Mouse (Mus musculus) stomach, embryonic 15.5 days (tissue): Measurements from ENCODE around the gene Hes7. TPM values are rescaled to one million over a fixed set of nuclear protein-coding genes. Genes with fewer than 3 reads are reported as not detected.

Source experiments
- ATAC-seq: fragments of 200-750 bp; cut with Nextera tagmentation; 2 replicates; pipeline ENCODE4 v1.8.0; 2017; ENCODE audit warnings: low read depth, moderate number of reproducible peaks, moderate TSS enrichment; ENCODE audit not compliant: insufficient read depth, low FRiP score
- H3K27ac ChIP-seq: fragments of 300-500 bp; sonication (generic); 2 replicates; pipeline ENCODE4 v1.5.1; 2015; ENCODE audit warnings: mild to moderate bottlenecking, inconsistent platforms
- H3K27me3 ChIP-seq: fragments of 300-500 bp; sonication (generic); replicated peaks from 2 replicates; pipeline ENCODE4 v1.6.1; 2015; ENCODE audit warnings: inconsistent platforms
- H3K36me3 ChIP-seq: fragments of 300-500 bp; sonication (generic); 2 replicates; pipeline ENCODE4 v1.6.1; 2015; ENCODE audit warnings: inconsistent platforms
- H3K4me1 ChIP-seq: fragments of 300-500 bp; sonication (generic); 2 replicates; pipeline ENCODE4 v1.6.1; 2015; ENCODE audit warnings: inconsistent platforms
- H3K4me2 ChIP-seq: fragments of 300-500 bp; sonication (generic); 2 replicates; pipeline ENCODE4 v1.6.1; 2015; ENCODE audit warnings: mild to moderate bottlenecking, inconsistent platforms
- H3K4me3 ChIP-seq: fragments of 300-500 bp; sonication (generic); replicated peaks from 2 replicates; pipeline ENCODE4 v1.5.1; 2015; ENCODE audit warnings: inconsistent platforms
- H3K9ac ChIP-seq: fragments of 300-500 bp; sonication (generic); 2 replicates; pipeline ENCODE4 v1.6.1; 2015; ENCODE audit warnings: inconsistent platforms
- H3K9me3 ChIP-seq: fragments of 300-500 bp; sonication (generic); 2 replicates; pipeline ENCODE4 v1.6.1; 2016; ENCODE audit warnings: inconsistent platforms
- WGBS: fragments of 180-500 bp; shearing (Covaris S2); methylation state at CpG from one replicate; pipeline ENCODE4 v1.1.7; 2015; 5-methylcytosine and 5-hydroxymethylcytosine counted together
- polyA plus RNA-seq: library from polyadenylated mRNA; unstranded; fragments of >200 nt; fragmentation: Nextera tagmentation; extraction: Ambion mirVana; gene quantifications from 2 replicates; pipeline ENCODE4 v1.2.1, GENCODE M21; 2015

The Hes7 gene
- polyA plus RNA-seq, 1 experiment from 2014 or later = 0.76 TPM

- no peak overlapping the region for H3K27ac ChIP-seq
- ATAC-seq = no peak
Measured at GRCm38 (mm10) chr11:69114018-69114417, 6.2 kb upstream of the Hes7 start.

GRCm38 (mm10) chr11:69114621-69115020, 5.6 kb upstream of the Hes7 start:
- H3K9me3 ChIP-seq = no peaks in the 10 kb centered on the region
- H3K27ac ChIP-seq = no peak overlapping the region
- peaks cover 20% of the 10 kb centered on the region for H3K4me1 ChIP-seq
- WGBS = 81% methylated on average over 3 of the region's 3 CpGs
- no peak overlapping the region for H3K4me2 ChIP-seq
- H3K27me3 ChIP-seq = no peaks in the 10 kb centered on the region
- H3K36me3 ChIP-seq = no peaks in the 10 kb centered on the region
- no peak overlapping the region for H3K4me3 ChIP-seq
- no peak overlapping the region for H3K9ac ChIP-seq
- no peak for ATAC-seq

More at GRCm38 (mm10) chr11:69114018-69114417, 6.2 kb upstream of the Hes7 start:
- H3K9ac ChIP-seq = no peak overlapping the region
- no peak overlapping the region for H3K4me3 ChIP-seq
- 44% methylated on average over 3 of the region's 3 CpGs for WGBS
- H3K4me2 ChIP-seq = no peak overlapping the region
- H3K9me3 ChIP-seq = no peaks in the 10 kb centered on the region
- H3K27me3 ChIP-seq = no peaks in the 10 kb centered on the region
- peaks cover 16% of the 10 kb centered on the region for H3K4me1 ChIP-seq
- peaks cover 3% of the 10 kb centered on the region; the same call in 1 of the 2 replicates for H3K36me3 ChIP-seq

GRCm38 (mm10) chr11:69116843-69117242, 3.4 kb upstream of the Hes7 start:
- Histone ChIP-seq H3K36me3 (no peaks in the 10 kb centered on the region), H3K27ac (no peak overlapping the region), H3K27me3 (no peaks in the 10 kb centered on the region), H3K9ac (no peak overlapping the region), H3K9me3 (no peaks in the 10 kb centered on the region), H3K4me3 (peak overlapping the region; percentile 72; the same call in 1 of the 2 replicates), H3K4me1 (peaks cover 29% of the 10 kb centered on the region), H3K4me2 (peak overlapping the region; percentile 95)
- 44% methylated on average over 5 of the region's 5 CpGs for WGBS
- no peak for ATAC-seq

- Histone ChIP-seq H3K4me1 (peaks cover 30% of the 10 kb centered on the region), H3K9ac (peak overlapping the region; percentile 76), H3K27ac (peak overlapping the region; percentile 91), H3K9me3 (no peaks in the 10 kb centered on the region), H3K27me3 (no peaks in the 10 kb centered on the region), H3K4me3 (peak overlapping the region; percentile 72), H3K36me3 (no peaks in the 10 kb centered on the region), H3K4me2 (peak overlapping the region; percentile 95)
- WGBS = under 1% methylated on average over 44 of the region's 45 CpGs
- peak; percentile 11; the same call in 1 of the 2 replicates for ATAC-seq
Measured at GRCm38 (mm10) chr11:69117737-69118695, 2.2 kb upstream of the Hes7 start.

GRCm38 (mm10) chr11:69118765-69119164, 1.4 kb upstream of the Hes7 start:
- Histone ChIP-seq H3K9ac (no peak overlapping the region), H3K27me3 (no peaks in the 10 kb centered on the region), H3K9me3 (no peaks in the 10 kb centered on the region), H3K4me2 (peak overlapping the region; percentile 95), H3K27ac (peak overlapping the region; percentile 91; the same call in 1 of the 2 replicates), H3K4me1 (peaks cover 32% of the 10 kb centered on the region), H3K36me3 (no peaks in the 10 kb centered on the region), H3K4me3 (peak overlapping the region; percentile 72)
- 0 out of 2 replicates have a peak, but pooled peaks have one; percentile 6 for ATAC-seq
- WGBS = 3% methylated on average over 15 of the region's 15 CpGs

GRCm38 (mm10) chr11:69119446-69120155, 603 bp upstream of the Hes7 start:
- Histone ChIP-seq H3K4me3 (peak overlapping the region; percentile 82), H3K27me3 (no peaks in the 10 kb centered on the region), H3K9ac (no peak overlapping the region), H3K4me1 (peaks cover 32% of the 10 kb centered on the region), H3K36me3 (no peaks in the 10 kb centered on the region), H3K4me2 (peak overlapping the region; percentile 95), H3K9me3 (no peaks in the 10 kb centered on the region), H3K27ac (no peak overlapping the region)
- 46% methylated on average over 14 of the region's 14 CpGs for WGBS
- no peak for ATAC-seq

GRCm38 (mm10) chr11:69121001-69121740, 967 bp downstream of the Hes7 start:
- peak overlapping the region; percentile 95 for H3K4me2 ChIP-seq
- H3K27me3 ChIP-seq = no peaks in the 10 kb centered on the region
- H3K27ac ChIP-seq = peak overlapping the region; percentile 94
- under 1% methylated on average over 33 of the region's 33 CpGs for WGBS
- H3K4me1 ChIP-seq = peaks cover 38% of the 10 kb centered on the region
- ATAC-seq = no peak
- no peaks in the 10 kb centered on the region for H3K9me3 ChIP-seq
- H3K36me3 ChIP-seq = no peaks in the 10 kb centered on the region
- peak overlapping the region; percentile 63; the same call in 1 of the 2 replicates for H3K9ac ChIP-seq
- H3K4me3 ChIP-seq = peak overlapping the region; percentile 82

GRCm38 (mm10) chr11:69121741-69122335, 1.6 kb downstream of the Hes7 start:
- WGBS = under 1% methylated on average over 32 of the region's 32 CpGs
- Histone ChIP-seq H3K27ac (peak overlapping the region; percentile 94), H3K9ac (peak overlapping the region; percentile 63), H3K4me2 (peak overlapping the region; percentile 95), H3K4me1 (peaks cover 39% of the 10 kb centered on the region), H3K9me3 (no peaks in the 10 kb centered on the region), H3K4me3 (peak overlapping the region; percentile 82), H3K27me3 (no peaks in the 10 kb centered on the region), H3K36me3 (no peaks in the 10 kb centered on the region)
- no peak for ATAC-seq

- WGBS = under 1% methylated on average over 66 of the region's 66 CpGs
- Histone ChIP-seq H3K36me3 (no peaks in the 10 kb centered on the region), H3K4me3 (peak within 1 kb of the TSS; percentile 82), H3K9me3 (no peaks in the 10 kb centered on the region), H3K4me2 (peak within 1 kb of the TSS; percentile 95), H3K4me1 (peaks cover 37% of the 10 kb centered on the region), H3K27me3 (no peaks in the 10 kb centered on the region), H3K9ac (peak within 1 kb of the TSS; percentile 63), H3K27ac (peak within 1 kb of the TSS; percentile 94)
- peak; percentile 62 for ATAC-seq
Measured at GRCm38 (mm10) chr11:69122336-69122951, 2.2 kb downstream of the Hes7 start, which contains the start of gene 9130213A22Rik. Gene 9130213A22Rik, minus strand, starts transcription at chr11:69122589.

- peak overlapping the region; percentile 94 for H3K27ac ChIP-seq
- H3K9me3 ChIP-seq = no peaks in the 10 kb centered on the region
- WGBS = under 1% methylated on average over 29 of the region's 29 CpGs
- H3K27me3 ChIP-seq = no peaks in the 10 kb centered on the region
- H3K4me3 ChIP-seq = peak overlapping the region; percentile 82
- peak overlapping the region; percentile 63 for H3K9ac ChIP-seq
- H3K4me2 ChIP-seq = peak overlapping the region; percentile 95
- no peak for ATAC-seq
- H3K4me1 ChIP-seq = peaks cover 37% of the 10 kb centered on the region
- H3K36me3 ChIP-seq = no peaks in the 10 kb centered on the region
Measured at GRCm38 (mm10) chr11:69123056-69123692, 3.0 kb downstream of the Hes7 start.
